Mouse (Mus musculus): Measurements from ENCODE around the gene Gm20547.

The Gm20547 gene

GRCm38 (mm10) chr17:34895724-34896123, 13.9 kb upstream of the Gm20547 start:
- DNase-seq, result no peak

GRCm38 (mm10) chr17:34894801-34895530, 13.1 kb upstream of the Gm20547 start:
- peak; percentile 66 for DNase-seq

- peak; percentile 93 for DNase-seq
These were observed 12.3 kb upstream of the Gm20547 start for GRCm38 (mm10) chr17:34894074-34894597.

GRCm38 (mm10) chr17:34893072-34893824, 11.4 kb upstream of the Gm20547 start:
- no peak for DNase-seq

- DNase-seq, result no peak
These were observed 9.5 kb upstream of the Gm20547 start for GRCm38 (mm10) chr17:34891377-34891776.

- no peak for DNase-seq
These were observed 8.4 kb upstream of the Gm20547 start for GRCm38 (mm10) chr17:34890074-34890743.

- DNase-seq, result no peak
These were observed 6.1 kb upstream of the Gm20547 start for GRCm38 (mm10) chr17:34887942-34888341.

GRCm38 (mm10) chr17:34885615-34886014, 3.8 kb upstream of the Gm20547 start:
- DNase-seq, result no peak

GRCm38 (mm10) chr17:34884704-34885103, 2.9 kb upstream of the Gm20547 start:
- no peak for DNase-seq

GRCm38 (mm10) chr17:34883332-34883731, 1.5 kb upstream of the Gm20547 start:
- no peak for DNase-seq

GRCm38 (mm10) chr17:34881166-34881565, 676 bp downstream of the Gm20547 start:
- no peak for DNase-seq

GRCm38 (mm10) chr17:34879336-34879879, 2.4 kb downstream of the Gm20547 start, which contains the start of gene Zbtb12:
Gene Zbtb12 (plus strand): TSS chr17:34879483.
- no peak for DNase-seq

- DNase-seq, result no peak
These were observed 7.5 kb downstream of the Gm20547 start for GRCm38 (mm10) chr17:34874321-34874720.

GRCm38 (mm10) chr17:34865981-34866380, 15.9 kb downstream of the Gm20547 start:
- DNase-seq, result no peak

- no peak for DNase-seq
These were observed 19.3 kb downstream of the Gm20547 start, which contains the start of gene Cfb for GRCm38 (mm10) chr17:34862416-34863081. Gene Cfb (minus strand): TSS chr17:34862518.

- DNase-seq, result no peak
These were observed 20.0 kb downstream of the Gm20547 start for GRCm38 (mm10) chr17:34861704-34862415.

GRCm38 (mm10) chr17:34860514-34860913, 21.3 kb downstream of the Gm20547 start:
- no peak for DNase-seq

GRCm38 (mm10) chr17:34858670-34859069, 23.2 kb downstream of the Gm20547 start:
- DNase-seq, result no peak

- no peak for DNase-seq
These were observed 26.0 kb downstream of the Gm20547 start for GRCm38 (mm10) chr17:34855825-34856224.

GRCm38 (mm10) chr17:34854761-34855160, 27.1 kb downstream of the Gm20547 start:
- no peak for DNase-seq

GRCm38 (mm10) chr17:34853511-34853910, 28.3 kb downstream of the Gm20547 start:
- DNase-seq, result no peak

Measured in right cerebral cortex, postnatal 25 days (tissue).